Mouse (Mus musculus) erythroblast, adult 5-6 weeks (primary cell): ENCODE measurements around the gene Kdr. TPM values are rescaled to one million over a fixed set of nuclear protein-coding genes. Genes with fewer than 3 reads are reported as not detected.

ENCODE experiments used
- ATAC-seq: replicated peaks from 2 replicates; pipeline ENCODE4 v1.8.0; 2016; ENCODE audit warnings: moderate number of reproducible peaks, mild to moderate bottlenecking, moderate TSS enrichment, inconsistent platforms; ENCODE audit not compliant: poor library complexity, low FRiP score, severe bottlenecking
- total RNA-seq, 2 experiments: library from RNA; stranded (forward) in 1 of 2; stranded (reverse) in 1 of 2; fragments of 150-400 nt in 1 of 2; fragments of 200-764, 138-1000 nt in 1 of 2; gene quantifications; 2 replicates each; pipeline versions ENCODE4 v1.2.3 to v1.2.4; 2015 to 2017; ENCODE audit warnings: low replicate concordance in 2 of 2

Kdr gene
- total RNA-seq, 2 experiments from 2014 or later = 0.17 TPM; not detected in 1

GRCm38 (mm10) chr5:75922677-75923076, 55.6 kb downstream of the Kdr start:
- ATAC-seq = no peak

GRCm38 (mm10) chr5:75921730-75922387, 56.4 kb downstream of the Kdr start:
- ATAC-seq = no peak

GRCm38 (mm10) chr5:75919601-75920000, 58.7 kb downstream of the Kdr start:
- no peak for ATAC-seq

GRCm38 (mm10) chr5:75918139-75918538, 60.1 kb downstream of the Kdr start:
- no peak for ATAC-seq

- ATAC-seq = no peak
These were observed 61.0 kb downstream of the Kdr start for GRCm38 (mm10) chr5:75917231-75917630.

GRCm38 (mm10) chr5:75906102-75906501, 72.2 kb downstream of the Kdr start:
- no peak for ATAC-seq

- no peak for ATAC-seq
These were observed 77.9 kb downstream of the Kdr start for GRCm38 (mm10) chr5:75900231-75900920.

GRCm38 (mm10) chr5:75895351-75895750, 82.9 kb downstream of the Kdr start:
- no peak for ATAC-seq

GRCm38 (mm10) chr5:75892956-75893471, 85.2 kb downstream of the Kdr start:
- ATAC-seq = no peak

Other genes with a start within 250 kb of the Kdr start
- 7.1 and 9.2 TPM in 2 replicates for gene Srd5a3, start 161.8 kb upstream of the Kdr start, total RNA-seq (2015; ENCODE audit: low replicate concordance)
- gene Srd5a3, start 161.8 kb upstream of the Kdr start, total RNA-seq (2017; ENCODE audit: low replicate concordance) = 3.8 and 10.3 TPM in 2 replicates
- gene Tmem165, start 205.4 kb upstream of the Kdr start, total RNA-seq (2015; ENCODE audit: low replicate concordance) = 34.6 and 37.0 TPM in 2 replicates
- 26.9 and 35.8 TPM in 2 replicates for gene Tmem165, start 205.4 kb upstream of the Kdr start, total RNA-seq (2017; ENCODE audit: low replicate concordance)